ENCODE assay signal across 9 mouse cellular contexts in genomic region chr9:106531833-106532232, GRCm38 (mm10). TPM values are rescaled to one million over a fixed set of nuclear protein-coding genes. Genes with fewer than 3 reads are reported as not detected.
DNase-seq lines count a peak whose midpoint lies in the region; ATAC-seq and TF ChIP-seq lines count a peak whose summit lies in the region.
"Had no signal": no experiment of that assay in that cellular context is flagged by ENCODE, and none has a peak within 500 bp of the region (broad histone marks: within the 10 kb centered on the region; RNA-seq: fewer than 3 reads in every experiment).

No protein-coding gene starts in this region.

- peak; percentile 91 for ATAC-seq in granulocyte monocyte progenitor cell, adult 5-6 weeks (replicated peaks; ENCODE audit: poor library complexity, severe bottlenecking)
- no peak for ATAC-seq in midbrain, postnatal 0 days (ENCODE audit: low FRiP score)
- ATAC-seq in intestine, embryonic 16.5 days, result no peak

- no peaks in the 10 kb centered on the region for H3K36me3 ChIP-seq in midbrain, postnatal 0 days (ENCODE audit: insufficient read depth, low read length)
- no peaks in the 10 kb centered on the region for H3K36me3 ChIP-seq in intestine, embryonic 16.5 days (ENCODE audit: control insufficient read depth, insufficient read depth, low read length)

- no peaks in the 10 kb centered on the region for H3K9me3 ChIP-seq in midbrain, postnatal 0 days (ENCODE audit: low read length)
- H3K9me3 ChIP-seq in intestine, embryonic 16.5 days (ENCODE audit: control insufficient read depth, low read length), result 0 out of 2 replicates have a peak, but pooled peaks cover 5% of the 10 kb centered on the region

- TF ChIP-seq CTCF in midbrain, postnatal 0 days (IDR thresholded peaks at IDR 0.05), result peak; percentile 89

- H3K27ac ChIP-seq in midbrain, postnatal 0 days (ENCODE audit: low read depth, low read length), result no peak overlapping the region
- H3K27ac ChIP-seq in intestine, embryonic 16.5 days (ENCODE audit: low read length), result no peak overlapping the region

- no peak overlapping the region for H3K4me2 ChIP-seq in midbrain, postnatal 0 days (ENCODE audit: low read depth, low read length, poor library complexity, severe bottlenecking)
- H3K4me2 ChIP-seq in intestine, embryonic 16.5 days (ENCODE audit: low read depth, low read length), result no peak overlapping the region

- DNase-seq in adrenal gland, postnatal 10 days, result peak; percentile 13
- no peak for DNase-seq in adrenal gland, adult 18-20 months (ENCODE audit: low spot score in 2 of 2)
- DNase-seq in left cerebral cortex, adult 18-20 months (ENCODE audit: low spot score in 2 of 2), result peak; percentile 39 to 47
- DNase-seq in left cerebral cortex, adult 8-10 months (ENCODE audit: low spot score in 2 of 2), result no peak
- peak; percentile 16 for DNase-seq in T-cell, adult 2 months (ENCODE audit: low spot score)
- DNase-seq in midbrain, postnatal 0 days (ENCODE audit: low spot score), result peak; percentile 55

- H3K9ac ChIP-seq in midbrain, postnatal 0 days (replicated peaks; ENCODE audit: low read length, poor library complexity, severe bottlenecking), result no peak overlapping the region
- H3K9ac ChIP-seq in intestine, embryonic 16.5 days (ENCODE audit: low read depth, low read length), result no peak overlapping the region

- H3K4me1 ChIP-seq in midbrain, postnatal 0 days (ENCODE audit: insufficient read depth, low read length), result no peaks in the 10 kb centered on the region
- no peaks in the 10 kb centered on the region for H3K4me1 ChIP-seq in intestine, embryonic 16.5 days (ENCODE audit: control insufficient read depth, insufficient read depth, low read length)

- no peaks in the 10 kb centered on the region for H3K27me3 ChIP-seq in midbrain, postnatal 0 days (ENCODE audit: insufficient read depth, low read length)
- H3K27me3 ChIP-seq in intestine, embryonic 16.5 days (replicated peaks; ENCODE audit: control insufficient read depth, insufficient read depth, low read length), result no peaks in the 10 kb centered on the region

- 38% methylated on average over 3 of the region's 3 CpGs for WGBS in midbrain, postnatal 0 days
- WGBS in intestine, embryonic 16.5 days, result 29% methylated on average over 3 of the region's 3 CpGs

- no peak overlapping the region for H3K4me3 ChIP-seq in midbrain, postnatal 0 days (ENCODE audit: low read depth, low read length)
- H3K4me3 ChIP-seq in intestine, embryonic 16.5 days (ENCODE audit: low read length), result no peak overlapping the region

RNA-seq across cellular contexts. Expression of gene Iqcf5, which starts 17.5 kb away (rescaled TPM):
- total RNA-seq in adrenal gland, postnatal 10 days (2021), result not detected
- not detected for total RNA-seq in adrenal gland, adult 18-20 months (2021)
- not detected for total RNA-seq in left cerebral cortex, adult 18-20 months (2021)
- 1 to 10 TPM in 1 of 4 experiments, under 1 TPM in 2, not detected in 1; 0.68 to 1.2 (median 0.79) TPM for total RNA-seq in left cerebral cortex, adult 8-10 months (2022)
- not detected in 2 replicates for total RNA-seq in granulocyte monocyte progenitor cell, adult 5-6 weeks (2014; fragmentation: Nextera tagmentation)
- not detected in 2 replicates for total RNA-seq in granulocyte monocyte progenitor cell, adult 5-6 weeks (2017)
- total RNA-seq in midbrain, postnatal 0 days (2014; rRNA removed), result not detected in 2 replicates
- not detected in 2 replicates for polyA plus RNA-seq in midbrain, postnatal 0 days (2015; fragmentation: Nextera tagmentation; extraction: Ambion mirVana)
- not detected in 2 replicates for polyA plus RNA-seq in intestine, embryonic 16.5 days (2015; fragmentation: Nextera tagmentation; extraction: Ambion mirVana)
- total RNA-seq: layer of hippocampus, postnatal 36 days had no signal

RNA-seq across cellular contexts. Expression of gene Iqcf3, which starts 29.6 kb away (rescaled TPM):
- not detected for total RNA-seq in adrenal gland, postnatal 10 days (2021)
- total RNA-seq in adrenal gland, adult 18-20 months (2021), result not detected
- not detected for total RNA-seq in left cerebral cortex, adult 18-20 months (2021)
- not detected for total RNA-seq in left cerebral cortex, adult 8-10 months (2022)
- not detected in 2 replicates for total RNA-seq in granulocyte monocyte progenitor cell, adult 5-6 weeks (2014; fragmentation: Nextera tagmentation)
- total RNA-seq in granulocyte monocyte progenitor cell, adult 5-6 weeks (2017), result not detected in 2 replicates
- total RNA-seq in midbrain, postnatal 0 days (2014; rRNA removed), result not detected in 2 replicates
- not detected in 2 replicates for polyA plus RNA-seq in midbrain, postnatal 0 days (2015; fragmentation: Nextera tagmentation; extraction: Ambion mirVana)
- not detected in 2 replicates for polyA plus RNA-seq in intestine, embryonic 16.5 days (2015; fragmentation: Nextera tagmentation; extraction: Ambion mirVana)
- total RNA-seq: layer of hippocampus, postnatal 36 days had no signal

RNA-seq across cellular contexts. Expression of gene Iqcf1, which starts 32.1 kb away (rescaled TPM):
- total RNA-seq in adrenal gland, postnatal 10 days (2021), result not detected
- total RNA-seq in adrenal gland, adult 18-20 months (2021), result not detected
- not detected for total RNA-seq in left cerebral cortex, adult 18-20 months (2021)
- not detected for total RNA-seq in left cerebral cortex, adult 8-10 months (2022)
- not detected in 2 replicates for total RNA-seq in granulocyte monocyte progenitor cell, adult 5-6 weeks (2014; fragmentation: Nextera tagmentation)
- total RNA-seq in granulocyte monocyte progenitor cell, adult 5-6 weeks (2017), result not detected in 2 replicates
- total RNA-seq in midbrain, postnatal 0 days (2014; rRNA removed), result not detected in 2 replicates
- polyA plus RNA-seq in midbrain, postnatal 0 days (2015; fragmentation: Nextera tagmentation; extraction: Ambion mirVana), result not detected in 2 replicates
- polyA plus RNA-seq in intestine, embryonic 16.5 days (2015; fragmentation: Nextera tagmentation; extraction: Ambion mirVana), result not detected in 2 replicates
- total RNA-seq: layer of hippocampus, postnatal 36 days had no signal

RNA-seq across cellular contexts. Expression of gene Iqcf4, which starts 39.0 kb away (rescaled TPM):
- total RNA-seq in adrenal gland, postnatal 10 days (2021), result not detected
- total RNA-seq in adrenal gland, adult 18-20 months (2021), result not detected
- total RNA-seq in left cerebral cortex, adult 18-20 months (2021), result not detected
- not detected for total RNA-seq in left cerebral cortex, adult 8-10 months (2022)
- total RNA-seq in granulocyte monocyte progenitor cell, adult 5-6 weeks (2014; fragmentation: Nextera tagmentation), result not detected in 2 replicates
- not detected in 2 replicates for total RNA-seq in granulocyte monocyte progenitor cell, adult 5-6 weeks (2017)
- total RNA-seq in midbrain, postnatal 0 days (2014; rRNA removed), result not detected in 2 replicates
- polyA plus RNA-seq in midbrain, postnatal 0 days (2015; fragmentation: Nextera tagmentation; extraction: Ambion mirVana), result not detected in 2 replicates
- polyA plus RNA-seq in intestine, embryonic 16.5 days (2015; fragmentation: Nextera tagmentation; extraction: Ambion mirVana), result not detected in 2 replicates
- total RNA-seq: layer of hippocampus, postnatal 36 days had no signal

RNA-seq across cellular contexts. Expression of gene Parp3, which starts 55.1 kb away (rescaled TPM):
- total RNA-seq in adrenal gland, postnatal 10 days (2021), result 10 to 100 TPM; 14.4 to 28.6 TPM
- total RNA-seq in adrenal gland, adult 18-20 months (2021), result 10 to 100 TPM; 35.9 to 63.4 TPM
- total RNA-seq in left cerebral cortex, adult 18-20 months (2021), result 1 to 10 TPM; 5.2 to 5.5 TPM
- total RNA-seq in left cerebral cortex, adult 8-10 months (2022), result 1 to 10 TPM; 6.1 to 7.8 (median 7.0) TPM
- 10.9 and 15.1 TPM in 2 replicates for total RNA-seq in granulocyte monocyte progenitor cell, adult 5-6 weeks (2014; fragmentation: Nextera tagmentation)
- 7.6 and 13.8 TPM in 2 replicates for total RNA-seq in granulocyte monocyte progenitor cell, adult 5-6 weeks (2017)
- 2.3 and 3.4 TPM in 2 replicates for total RNA-seq in midbrain, postnatal 0 days (2014; rRNA removed)
- polyA plus RNA-seq in midbrain, postnatal 0 days (2015; fragmentation: Nextera tagmentation; extraction: Ambion mirVana), result 2.4 and 2.5 TPM in 2 replicates
- 3.0 TPM in 2 replicates for polyA plus RNA-seq in intestine, embryonic 16.5 days (2015; fragmentation: Nextera tagmentation; extraction: Ambion mirVana)

Comparison
In these comparisons a context has a peak if more than half of its experiments do, and no peak if none do; other contexts are left out.
1. DNase-seq: peak in adrenal gland, postnatal 10 days (single experiment), left cerebral cortex, adult 18-20 months (2 of 2), T-cell, adult 2 months (single experiment) and midbrain, postnatal 0 days (single experiment); none in adrenal gland, adult 18-20 months (0 of 2) and left cerebral cortex, adult 8-10 months (0 of 2).